Mouse (Mus musculus): ENCODE data around the gene Phospho1.
"Not testable (repeated sequence)": the region's sequence is repeated elsewhere in the genome, so short reads cannot be mapped to it uniquely, and the experiment has no call there.

Phospho1 gene

DNA sequence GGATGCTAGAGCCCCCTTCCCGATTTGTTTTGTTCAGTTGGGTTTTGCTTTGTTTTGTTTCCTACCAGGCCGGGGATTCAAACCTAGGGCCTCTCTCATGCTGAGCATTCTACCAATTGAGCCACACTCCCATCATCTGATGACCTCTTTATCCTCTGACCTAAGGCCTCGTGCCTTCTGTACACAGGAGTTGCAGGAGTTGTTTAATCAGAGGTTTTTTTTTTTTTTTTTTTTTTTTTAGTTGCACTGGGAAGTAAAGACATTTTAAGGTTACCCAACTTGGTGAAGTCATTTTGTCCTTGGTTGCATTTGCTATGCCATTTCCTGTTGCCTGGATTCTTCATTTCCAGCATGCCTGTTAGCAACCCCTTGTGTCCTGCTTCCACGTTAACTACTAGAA lies 45.1 kb downstream of the Phospho1 start:
- no peak for DNase-seq

DNA sequence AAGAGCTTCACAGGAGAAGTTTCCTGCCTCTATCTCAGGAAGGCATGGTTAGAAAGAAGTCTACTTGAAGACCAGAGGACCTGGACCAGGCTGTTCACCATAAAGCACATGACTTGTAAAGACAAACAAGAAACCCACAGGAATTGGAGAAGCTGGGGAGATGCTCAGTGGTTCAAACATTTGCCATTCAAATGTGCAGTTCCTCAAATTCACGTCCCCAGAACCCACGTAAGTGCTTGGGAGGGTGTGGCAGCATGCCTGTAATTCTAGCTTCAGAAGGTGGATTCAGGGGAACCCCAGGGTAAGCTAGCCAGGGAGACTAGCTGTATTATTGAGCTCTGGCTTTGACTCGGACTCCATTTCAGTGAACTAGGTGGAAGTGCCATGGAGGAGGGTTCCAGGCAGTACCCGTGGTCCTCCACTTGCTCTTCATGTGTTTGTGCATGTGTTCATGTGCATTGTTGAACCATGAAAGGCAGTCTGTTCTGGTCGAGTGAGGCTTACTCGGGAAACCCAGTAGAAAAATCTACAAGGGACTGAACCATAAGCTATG lies 45.7 kb downstream of the Phospho1 start:
- DNase-seq = no peak

DNA sequence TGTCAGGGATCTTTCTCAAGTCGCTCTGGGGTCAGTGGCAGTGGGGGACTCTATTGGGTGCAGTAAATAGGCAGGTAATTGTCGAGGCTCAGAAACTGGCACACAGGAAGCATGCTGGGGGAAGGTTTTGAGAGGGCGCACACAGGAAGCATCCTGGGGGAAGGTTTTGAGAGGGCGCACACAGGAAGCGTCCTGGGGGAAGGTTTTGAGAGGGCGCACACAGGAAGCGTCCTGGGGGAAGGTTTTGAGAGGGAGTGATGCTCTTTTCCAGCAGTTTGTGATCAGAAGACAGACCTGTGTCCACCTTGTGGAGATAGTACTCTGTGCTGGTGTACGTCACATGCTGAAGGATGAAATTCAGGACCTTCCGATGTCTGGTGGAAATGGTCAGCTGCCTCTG lies 51.5 kb downstream of the Phospho1 start:
- no peak for DNase-seq

DNA sequence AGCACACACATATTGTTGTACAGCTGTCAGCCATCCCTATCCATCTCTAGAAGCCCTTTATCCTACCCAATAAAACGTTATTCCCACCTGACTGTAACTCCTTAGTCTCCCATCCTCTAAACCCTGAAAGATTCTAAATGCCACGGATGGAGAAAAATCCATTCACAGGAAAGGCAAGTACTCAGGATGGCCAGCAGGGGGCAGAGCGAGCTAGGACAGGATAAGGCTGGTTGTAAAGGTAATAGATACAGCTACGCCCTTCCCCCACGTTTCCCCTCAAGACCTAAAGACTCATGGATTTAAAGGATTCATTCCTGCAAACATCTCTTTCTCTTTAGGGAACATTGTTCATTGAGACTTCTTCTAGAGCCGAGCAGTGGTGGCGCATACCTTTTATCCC lies 52.0 kb downstream of the Phospho1 start:
- peak; percentile 79 for DNase-seq

DNA sequence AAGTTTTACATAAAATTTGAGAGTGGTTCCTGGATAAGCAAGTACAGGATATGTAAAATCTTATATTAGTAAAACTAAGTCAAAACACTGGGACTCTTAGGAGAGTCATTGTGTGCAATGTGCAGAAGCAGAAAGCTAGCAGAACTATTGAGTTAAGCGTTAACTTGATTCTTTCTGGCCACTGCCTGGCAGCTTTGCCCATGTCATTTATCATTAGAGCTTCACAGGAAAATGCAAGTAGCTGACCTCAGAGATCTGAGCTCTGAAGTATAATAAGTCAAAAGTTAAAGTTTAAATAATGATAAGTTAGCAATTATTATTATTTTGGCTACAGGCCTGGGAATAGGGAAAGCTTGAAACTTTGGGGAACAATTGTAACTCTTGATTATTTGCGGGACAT lies 55.6 kb downstream of the Phospho1 start:
- DNase-seq = not testable (repeated sequence)
